Mouse (Mus musculus) kidney, adult 2 months (tissue): Measurements from ENCODE around the gene Dnaaf1. TPM values are rescaled to one million over a fixed set of nuclear protein-coding genes. Genes with fewer than 3 reads are reported as not detected.

Source experiments
- DNase-seq: peaks from one replicate; pipeline ENCODE4 v3.0.0; 2021
- H3K27ac ChIP-seq: fragments of 200-500 bp; 2 replicates; pipeline ENCODE4 v1.5.1; 2012; ENCODE audit warnings: low read depth, low read length, control low read depth, inconsistent platforms; ENCODE audit not compliant: insufficient read depth
- H3K27me3 ChIP-seq: fragments of 200-500 bp; replicated peaks from 2 replicates; pipeline ENCODE4 v1.6.1; 2012; ENCODE audit warnings: mild to moderate bottlenecking, moderate library complexity, low read length, inconsistent platforms; ENCODE audit not compliant: control insufficient read depth, insufficient read depth
- H3K36me3 ChIP-seq: fragments of 200-500 bp; 2 replicates; pipeline ENCODE4 v1.6.1; 2012; ENCODE audit warnings: mild to moderate bottlenecking, moderate library complexity, low read length, inconsistent platforms; ENCODE audit not compliant: control insufficient read depth, insufficient read depth
- H3K4me1 ChIP-seq: fragments of 200-500 bp; 2 replicates; pipeline ENCODE4 v1.6.1; 2011; ENCODE audit warnings: low read length; ENCODE audit not compliant: control insufficient read depth, insufficient read depth
- H3K4me3 ChIP-seq: fragments of 200-500 bp; 2 replicates; pipeline ENCODE4 v1.5.1; 2011; ENCODE audit warnings: mild to moderate bottlenecking, low read depth, low read length, control low read depth; ENCODE audit not compliant: insufficient read depth
- CTCF ChIP-seq: fragments of 200-500 bp; conservative IDR thresholded peaks from 2 replicates; pipeline ENCODE4 v1.5.1; 2011; ENCODE audit warnings: low read depth, mild to moderate bottlenecking, control low read depth, low read length, moderate library complexity, mixed read lengths; ENCODE audit not compliant: insufficient read depth, insufficient read length
- POLR2A ChIP-seq: fragments of 200-500 bp; IDR thresholded peaks from one replicate; pipeline ENCODE4 v1.6.1; 2011; ENCODE audit warnings: low read depth, low read length, control low read depth
- WGBS: fragments of 180-500 bp; shearing (Covaris S2); methylation state at CpG from one replicate; pipeline ENCODE4 v1.1.7; 2018; 5-methylcytosine and 5-hydroxymethylcytosine counted together
- polyA plus RNA-seq: library from polyadenylated mRNA; depleted of rRNA; stranded (reverse); fragments of >200 nt; gene quantifications from 2 replicates; pipeline ENCODE4 v1.2.3, GENCODE M21; 2012; rRNA removed

Dnaaf1 gene
- polyA plus RNA-seq, 1 experiment, result 0.42 TPM

DNA sequence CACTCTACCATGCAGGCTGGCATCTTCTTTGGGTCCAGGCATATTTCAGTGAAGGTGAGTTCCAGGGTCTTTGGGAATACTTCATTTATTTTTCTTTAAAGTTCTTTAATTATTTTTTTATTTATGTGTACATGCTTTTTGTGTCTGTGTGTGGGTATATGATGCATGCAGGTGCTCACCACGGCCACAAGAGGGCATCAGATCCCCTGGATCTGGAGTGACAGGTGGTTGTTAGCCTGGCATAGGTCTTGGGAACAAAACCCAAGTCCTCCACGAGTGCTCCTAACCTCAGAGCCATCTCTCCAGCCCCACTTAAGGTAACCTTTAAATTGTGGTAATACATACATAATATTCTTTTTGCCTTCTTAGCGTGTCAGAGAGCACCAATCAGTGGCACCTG, 71.2 kb downstream of the Dnaaf1 start:
- Histone ChIP-seq H3K36me3 (no peaks in the 10 kb centered on the region), H3K4me3 (no peak overlapping the region), H3K27me3 (no peaks in the 10 kb centered on the region), H3K27ac (no peak overlapping the region), H3K4me1 (no peaks in the 10 kb centered on the region)
- TF ChIP-seq POLR2A (no peak), CTCF (0 out of 2 replicates have a peak, but pooled peaks have one; percentile 21)
- no peak for DNase-seq
- WGBS, result 82% methylated on average over 3 of the region's 3 CpGs

DNA sequence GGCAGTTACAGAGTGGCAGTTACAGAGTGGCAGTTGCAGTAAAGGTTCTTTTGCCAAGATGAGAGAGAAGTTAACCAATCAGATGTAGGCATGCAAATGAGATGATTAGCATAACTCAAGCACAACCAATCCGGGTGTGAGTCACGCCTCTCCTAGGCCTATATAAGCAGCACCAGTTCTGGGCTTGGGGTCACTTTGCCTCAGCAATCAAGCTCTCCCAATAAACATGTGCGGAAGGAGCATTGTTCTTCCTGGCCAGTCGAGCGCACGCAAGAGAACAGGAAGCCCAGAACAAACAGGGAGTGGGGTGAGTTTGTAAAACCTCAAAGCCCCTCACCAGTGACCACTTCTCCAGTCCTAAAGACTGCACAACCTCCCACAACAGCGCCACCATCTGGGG, 71.8 kb downstream of the Dnaaf1 start:
- no peak overlapping the region for H3K27ac ChIP-seq
- H3K4me1 ChIP-seq, result no peaks in the 10 kb centered on the region
- DNase-seq, result no peak
- no peak overlapping the region for H3K4me3 ChIP-seq
- no peaks in the 10 kb centered on the region for H3K36me3 ChIP-seq
- WGBS, result 84% methylated on average over 7 of the region's 7 CpGs
- TF ChIP-seq POLR2A (no peak), CTCF (no peak)
- no peaks in the 10 kb centered on the region for H3K27me3 ChIP-seq

Other genes starting within 250 kb of the Dnaaf1 start
- gene Hsbp1, start 230.7 kb upstream of the Dnaaf1 start, polyA plus RNA-seq, result 161 and 203 TPM in 2 replicates
- gene Mlycd, start 180.4 kb upstream of the Dnaaf1 start, polyA plus RNA-seq, result 48.2 and 55.6 TPM in 2 replicates
- gene Osgin1, start 141.1 kb upstream of the Dnaaf1 start, polyA plus RNA-seq, result 115 and 194 TPM in 2 replicates
- 0.07 and 0.11 TPM in 2 replicates for gene Necab2, start 128.5 kb upstream of the Dnaaf1 start, polyA plus RNA-seq
- 0.08 TPM in 1 of 2 replicates, not detected in the other for gene Slc38a8, start 73.5 kb upstream of the Dnaaf1 start, polyA plus RNA-seq
- 58.0 and 67.3 TPM in 2 replicates for gene Mbtps1, start 16.5 kb upstream of the Dnaaf1 start, polyA plus RNA-seq
- gene Hsdl1, start 52 bp upstream of the Dnaaf1 start, polyA plus RNA-seq, result 20.0 and 23.1 TPM in 2 replicates
- 10.2 and 12.8 TPM in 2 replicates for gene Taf1c, start 30.0 kb downstream of the Dnaaf1 start, polyA plus RNA-seq
- not detected in 2 replicates for gene Adad2, start 37.5 kb downstream of the Dnaaf1 start, polyA plus RNA-seq
- gene Kcng4, start 60.4 kb downstream of the Dnaaf1 start, polyA plus RNA-seq, result 0.56 and 0.58 TPM in 2 replicates
- 8.4 and 11.8 TPM in 2 replicates for gene Wfdc1, start 91.1 kb downstream of the Dnaaf1 start, polyA plus RNA-seq
- 0.24 and 0.52 TPM in 2 replicates for gene Atp2c2, start 124.8 kb downstream of the Dnaaf1 start, polyA plus RNA-seq
- 11.6 and 12.6 TPM in 2 replicates for gene Tldc1, start 203.2 kb downstream of the Dnaaf1 start, polyA plus RNA-seq